35 mouse cellular contexts compared by ENCODE assay signal in the genomic region with DNA sequence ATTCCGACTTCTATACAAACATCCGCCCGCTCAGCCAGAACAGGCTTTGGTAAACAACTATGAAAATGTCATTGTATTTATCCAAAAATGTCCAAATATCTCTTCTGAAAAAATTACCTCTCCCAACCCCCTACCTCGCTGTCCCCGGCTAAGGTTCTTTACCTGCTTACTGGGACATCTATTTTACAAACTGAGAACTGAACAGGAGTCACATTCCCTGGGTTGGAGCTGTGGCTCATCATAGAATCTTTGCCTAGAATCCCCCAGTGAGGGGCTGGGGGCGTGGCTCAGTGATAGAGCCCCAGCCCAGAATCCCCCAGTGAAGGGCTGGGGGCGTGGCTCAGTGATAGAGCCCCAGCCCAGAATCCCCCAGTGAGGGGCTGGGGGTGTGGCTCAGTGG. TPM values are rescaled to one million over a fixed set of nuclear protein-coding genes. Genes with fewer than 3 reads are reported as not detected.
"Had no signal": no experiment of that assay in that cellular context is flagged by ENCODE, and none has a peak within 500 bp of the region (broad histone marks: within the 10 kb centered on the region; RNA-seq: fewer than 3 reads in every experiment).

No protein-coding gene starts in this region.

- H3K9me3 ChIP-seq: heart, embryonic 13.5 days; heart, embryonic 15.5 days; hindbrain, embryonic 15.5 days; kidney, embryonic 15.5 days; limb, embryonic 13.5 days; limb, embryonic 15.5 days; liver, embryonic 12.5 days had no signal

- DNase-seq: gastrocnemius, postnatal 14 days; gastrocnemius, postnatal 36 days; heart, adult 18-20 months; heart, postnatal 14 days; heart, postnatal 36 days; kidney, adult 8-10 months; kidney, postnatal 14 days; kidney, postnatal 36 days; layer of hippocampus, adult 9-11 months; layer of hippocampus, postnatal 36 days; left cerebral cortex, postnatal 4 days; lung, adult 18-20 months had no signal

- H3K36me3 ChIP-seq: heart, embryonic 13.5 days; heart, embryonic 15.5 days; hindbrain, embryonic 13.5 days; hindbrain, embryonic 15.5 days; kidney, embryonic 15.5 days; limb, embryonic 13.5 days; limb, embryonic 15.5 days; liver, embryonic 12.5 days had no signal

- H3K4me2 ChIP-seq: heart, embryonic 11.5 days; heart, embryonic 13.5 days; heart, embryonic 15.5 days; hindbrain, embryonic 13.5 days; hindbrain, embryonic 15.5 days; kidney, embryonic 15.5 days; limb, embryonic 13.5 days; limb, embryonic 15.5 days; liver, embryonic 12.5 days had no signal

- H3K4me3 ChIP-seq: heart, embryonic 13.5 days; heart, embryonic 15.5 days; hindbrain, embryonic 13.5 days; hindbrain, embryonic 15.5 days; kidney, embryonic 15.5 days; limb, embryonic 13.5 days; limb, embryonic 15.5 days; liver, embryonic 12.5 days had no signal

- H3K27me3 ChIP-seq: hindbrain, embryonic 13.5 days; hindbrain, embryonic 15.5 days; limb, embryonic 13.5 days; limb, embryonic 15.5 days had no signal

- H3K9ac ChIP-seq: heart, embryonic 13.5 days; heart, embryonic 15.5 days; hindbrain, embryonic 13.5 days; hindbrain, embryonic 15.5 days; kidney, embryonic 15.5 days; limb, embryonic 13.5 days; limb, embryonic 15.5 days; liver, embryonic 12.5 days; liver, embryonic 14.5 days had no signal

- ATAC-seq: hindbrain, postnatal 0 days; intestine, embryonic 16.5 days; liver, embryonic 12.5 days had no signal

- H3K4me1 ChIP-seq: heart, embryonic 13.5 days; heart, embryonic 15.5 days; hindbrain, embryonic 13.5 days; hindbrain, embryonic 15.5 days; kidney, embryonic 15.5 days; limb, embryonic 13.5 days; limb, embryonic 15.5 days had no signal

- H3K27ac ChIP-seq: heart, embryonic 13.5 days; heart, embryonic 15.5 days; hindbrain, embryonic 13.5 days; hindbrain, embryonic 15.5 days; hindbrain, postnatal 0 days; kidney, embryonic 15.5 days; kidney, postnatal 0 days; limb, embryonic 13.5 days; limb, embryonic 15.5 days; liver, embryonic 12.5 days; liver, embryonic 14.5 days had no signal

RNA-seq across cellular contexts. Expression of gene Erich4, which starts 4.2 kb away (rescaled TPM):
- total RNA-seq: gastrocnemius, adult 18-20 months; gastrocnemius, adult 8-10 months; gastrocnemius, postnatal 14 days; gastrocnemius, postnatal 36 days; hematopoietic stem cell, adult 5-6 weeks; hindbrain, postnatal 0 days; layer of hippocampus, adult 8-10 months; left cerebral cortex, adult 18-20 months; left cerebral cortex, adult 8-10 months; left cerebral cortex, postnatal 25 days; left cerebral cortex, postnatal 4 days; liver, adult 2 months had no signal
- polyA plus RNA-seq: heart, embryonic 11.5 days; heart, embryonic 13.5 days; heart, embryonic 15.5 days; hindbrain, embryonic 11.5 days; hindbrain, embryonic 13.5 days; hindbrain, embryonic 15.5 days; hindbrain, postnatal 0 days; limb, embryonic 11.5 days; limb, embryonic 13.5 days; limb, embryonic 15.5 days; liver, adult 2 months had no signal
